Mouse (Mus musculus): ENCODE data around the gene Tmod3. TPM values are rescaled to one million over a fixed set of nuclear protein-coding genes. Genes with fewer than 3 reads are reported as not detected.

Gene Tmod3
- polyA plus RNA-seq (2014; fragmentation: Nextera tagmentation; extraction: Ambion mirVana) = 124 and 125 TPM in 2 replicates

DNA sequence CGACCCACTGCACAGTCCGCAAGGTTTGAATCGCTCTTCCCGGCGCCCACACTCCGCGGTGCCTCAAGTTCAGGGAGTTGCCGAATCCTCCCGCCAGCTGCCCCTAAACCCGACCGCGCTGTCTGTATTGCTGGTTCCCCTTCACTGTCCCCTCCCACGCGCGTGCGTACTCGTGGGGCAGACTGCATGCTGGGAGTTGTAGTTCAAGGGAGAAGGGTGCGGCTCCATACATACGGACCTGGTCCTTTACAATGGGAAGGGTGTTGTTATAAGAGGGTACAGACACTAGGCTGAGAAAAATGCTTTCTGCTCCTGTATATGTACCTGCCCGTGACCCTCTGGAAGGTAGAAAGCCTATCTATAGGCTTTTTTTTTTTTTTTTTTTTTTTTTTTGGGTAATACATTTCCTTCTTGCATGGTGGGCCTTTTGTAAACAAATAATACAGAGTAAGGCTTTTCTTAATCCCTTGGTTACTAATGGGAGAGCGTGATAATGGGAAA, at the start of gene Tmod3:
Tmod3 (minus strand) TSS at position 146 of the 501 bp plus-strand sequence.
- Histone ChIP-seq H3K4me2 (ENCODE audit: low read depth, low read length) (peak within 1 kb of the TSS; percentile 79), H3K27me3 (replicated peaks; ENCODE audit: control insufficient read depth, insufficient read depth, low read length) (no peaks in the 10 kb centered on the region), H3K36me3 (ENCODE audit: control insufficient read depth, insufficient read depth, low read length) (no peaks in the 10 kb centered on the region), H3K4me3 (ENCODE audit: low read depth, low read length) (peak within 1 kb of the TSS; percentile 77), H3K4me1 (ENCODE audit: control insufficient read depth, insufficient read depth, low read length) (peaks cover 10% of the 10 kb centered on the region), H3K9me3 (ENCODE audit: control insufficient read depth, low read length) (no peaks in the 10 kb centered on the region), H3K27ac (replicated peaks; ENCODE audit: low read depth, low read length) (peak within 1 kb of the TSS; percentile 90), H3K9ac (ENCODE audit: low read depth, low read length) (peak within 1 kb of the TSS; percentile 82)
- WGBS = 3% methylated on average over 20 of the region's 21 CpGs
- ATAC-seq (ENCODE audit: low read depth) (peak; percentile 99), DNase-seq (ENCODE audit: low spot score) (peak; percentile 96)

DNA sequence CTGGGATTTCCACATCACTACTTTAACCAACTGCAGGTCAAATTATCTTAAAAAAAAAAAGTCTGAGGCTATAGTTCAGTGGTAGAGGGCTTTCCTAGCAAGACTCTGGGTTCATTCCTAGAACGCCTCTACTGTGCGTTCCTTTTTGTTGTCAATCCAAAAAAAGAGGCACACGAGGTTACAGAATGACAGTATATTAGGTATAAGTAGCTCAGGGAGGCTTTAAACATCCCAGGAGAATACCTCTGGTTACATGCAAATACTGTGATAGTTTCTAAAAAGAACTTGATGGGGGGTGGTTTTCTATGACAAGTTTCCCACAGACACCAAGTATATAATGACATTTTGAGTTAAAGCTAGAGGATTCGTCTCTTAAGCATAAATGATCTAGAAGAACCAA, 48.0 kb upstream of the Tmod3 start:
- ATAC-seq (ENCODE audit: low read depth) (no peak), DNase-seq (ENCODE audit: low spot score) (no peak)
- 90% methylated on average over 4 of the region's 4 CpGs for WGBS
- no peak overlapping the region for H3K9ac ChIP-seq (ENCODE audit: low read depth, low read length)
- no peak overlapping the region for H3K4me3 ChIP-seq (ENCODE audit: low read depth, low read length)
- H3K27me3 ChIP-seq (replicated peaks; ENCODE audit: control insufficient read depth, insufficient read depth, low read length) = no peaks in the 10 kb centered on the region
- no peaks in the 10 kb centered on the region for H3K9me3 ChIP-seq (ENCODE audit: control insufficient read depth, low read length)
- H3K27ac ChIP-seq (replicated peaks; ENCODE audit: low read depth, low read length) = no peak overlapping the region
- H3K4me2 ChIP-seq (ENCODE audit: low read depth, low read length) = no peak overlapping the region
- no peaks in the 10 kb centered on the region for H3K4me1 ChIP-seq (ENCODE audit: control insufficient read depth, insufficient read depth, low read length)
- no peaks in the 10 kb centered on the region for H3K36me3 ChIP-seq (ENCODE audit: control insufficient read depth, insufficient read depth, low read length)

DNA sequence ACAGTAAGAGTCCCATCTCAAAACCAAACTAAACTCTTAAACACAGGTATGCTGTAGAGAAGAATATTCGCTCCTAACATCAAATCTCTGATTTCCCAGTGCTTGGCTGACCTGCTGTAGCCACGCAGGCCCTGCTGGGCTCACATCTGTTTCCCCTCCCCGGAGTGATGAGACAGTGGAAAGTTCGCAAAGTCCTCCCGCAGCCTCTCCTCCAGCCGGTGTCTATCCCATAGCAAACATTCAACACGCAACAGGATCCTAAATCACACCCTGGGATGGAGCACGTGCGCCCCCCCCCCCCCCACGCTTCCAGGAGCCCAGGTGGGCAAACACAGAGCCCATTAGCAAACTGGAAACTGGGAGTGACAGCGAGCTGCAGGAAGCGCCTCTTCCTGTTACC, 42.1 kb upstream of the Tmod3 start:
- ATAC-seq (ENCODE audit: low read depth) (0 out of 2 replicates have a peak, but pooled peaks have one; percentile 31), DNase-seq (ENCODE audit: low spot score) (peak; percentile 47)
- no peaks in the 10 kb centered on the region for H3K27me3 ChIP-seq (replicated peaks; ENCODE audit: control insufficient read depth, insufficient read depth, low read length)
- 0 out of 2 replicates have a peak overlapping the region, but pooled peaks have one; percentile 31 for H3K27ac ChIP-seq (replicated peaks; ENCODE audit: low read depth, low read length)
- H3K4me2 ChIP-seq (ENCODE audit: low read depth, low read length) = peak overlapping the region; percentile 37; the same call in 1 of the 2 replicates
- no peak overlapping the region for H3K4me3 ChIP-seq (ENCODE audit: low read depth, low read length)
- H3K9me3 ChIP-seq (ENCODE audit: control insufficient read depth, low read length) = no peaks in the 10 kb centered on the region
- H3K36me3 ChIP-seq (ENCODE audit: control insufficient read depth, insufficient read depth, low read length) = no peaks in the 10 kb centered on the region
- 33% methylated on average over 12 of the region's 12 CpGs for WGBS
- H3K9ac ChIP-seq (ENCODE audit: low read depth, low read length) = peak overlapping the region; percentile 17; the same call in 1 of the 2 replicates
- H3K4me1 ChIP-seq (ENCODE audit: control insufficient read depth, insufficient read depth, low read length) = peaks cover 12% of the 10 kb centered on the region

DNA sequence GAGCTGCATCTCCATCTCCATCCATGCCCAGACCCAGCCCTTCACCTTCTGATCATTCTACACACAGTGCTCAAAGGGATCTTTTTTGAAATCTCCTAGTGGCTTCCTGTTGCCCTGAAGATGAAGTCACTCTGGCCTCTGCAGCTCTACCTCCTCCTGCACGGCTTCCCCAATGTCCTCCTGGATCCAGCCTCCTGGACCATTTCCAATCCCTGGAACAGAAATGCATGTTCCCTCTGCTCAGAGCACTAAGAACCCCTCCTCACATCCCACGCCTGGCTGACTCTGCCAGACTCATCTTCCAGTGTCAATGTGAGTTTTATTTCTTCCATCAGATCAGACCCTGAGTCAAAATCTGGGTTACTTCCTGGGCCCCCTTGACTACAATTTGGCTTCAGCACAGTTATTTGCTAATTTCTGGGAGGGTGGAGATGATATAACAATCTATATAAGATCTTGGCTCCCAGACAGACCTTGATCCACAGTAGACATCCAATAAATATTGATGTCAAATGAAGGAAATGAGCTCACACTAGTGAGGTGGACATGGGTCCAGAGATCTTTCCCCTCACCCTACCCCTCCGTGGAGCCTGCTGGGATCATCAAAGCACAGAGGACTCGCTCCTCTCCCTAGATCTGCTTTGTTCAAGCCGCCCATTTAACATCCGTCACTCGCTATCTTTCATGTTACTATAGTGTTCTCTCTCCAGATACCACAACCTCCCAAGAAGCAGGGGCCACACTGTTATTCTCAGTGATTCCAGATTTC, 40.9 kb upstream of the Tmod3 start:
- ATAC-seq (ENCODE audit: low read depth) = no peak
- Histone ChIP-seq H3K4me3 (ENCODE audit: low read depth, low read length) (no peak overlapping the region), H3K9me3 (ENCODE audit: control insufficient read depth, low read length) (no peaks in the 10 kb centered on the region), H3K4me2 (ENCODE audit: low read depth, low read length) (no peak overlapping the region), H3K9ac (ENCODE audit: low read depth, low read length) (no peak overlapping the region), H3K27ac (replicated peaks; ENCODE audit: low read depth, low read length) (no peak overlapping the region; the same call in 1 of the 2 replicates), H3K36me3 (ENCODE audit: control insufficient read depth, insufficient read depth, low read length) (no peaks in the 10 kb centered on the region), H3K4me1 (ENCODE audit: control insufficient read depth, insufficient read depth, low read length) (peaks cover 12% of the 10 kb centered on the region), H3K27me3 (replicated peaks; ENCODE audit: control insufficient read depth, insufficient read depth, low read length) (no peaks in the 10 kb centered on the region)
- DNase-seq (ENCODE audit: low spot score) = peak; percentile 63
- 55% methylated on average over 7 of the region's 7 CpGs for WGBS

DNA sequence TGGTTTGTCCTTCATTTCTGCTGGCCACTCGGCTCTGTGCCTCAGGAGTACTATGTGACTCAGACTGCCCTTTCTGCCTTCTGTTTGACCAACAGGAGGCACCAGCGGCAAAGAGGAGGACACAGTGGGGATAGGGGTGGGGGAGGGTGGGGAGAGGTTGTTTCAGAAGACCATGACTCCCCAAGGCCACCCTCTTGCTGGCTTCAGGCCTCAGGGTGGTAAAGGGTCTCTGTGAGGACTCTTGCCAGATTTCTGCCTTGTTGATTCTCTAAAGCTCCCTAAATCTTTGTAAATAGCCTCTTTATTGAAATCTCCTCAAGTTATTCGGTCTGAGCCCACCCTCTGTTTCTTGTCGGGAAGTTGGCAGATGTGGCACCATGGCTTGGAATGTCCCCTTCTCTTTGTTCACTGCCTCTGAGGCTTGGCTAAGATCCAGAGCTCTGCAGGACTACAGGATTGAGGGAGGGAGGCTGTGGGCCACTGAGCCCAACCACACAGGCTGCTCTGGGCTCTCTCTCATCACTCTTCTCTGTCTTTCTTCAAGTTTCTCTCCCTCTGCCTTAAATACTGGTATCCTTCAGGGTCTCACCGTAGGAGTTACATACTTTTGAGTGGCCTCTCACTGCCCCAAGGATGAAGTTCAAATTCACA, 39.9 kb upstream of the Tmod3 start:
- WGBS = 39% methylated on average over 5 of the region's 5 CpGs
- no peak overlapping the region for H3K4me3 ChIP-seq (ENCODE audit: low read depth, low read length)

DNA sequence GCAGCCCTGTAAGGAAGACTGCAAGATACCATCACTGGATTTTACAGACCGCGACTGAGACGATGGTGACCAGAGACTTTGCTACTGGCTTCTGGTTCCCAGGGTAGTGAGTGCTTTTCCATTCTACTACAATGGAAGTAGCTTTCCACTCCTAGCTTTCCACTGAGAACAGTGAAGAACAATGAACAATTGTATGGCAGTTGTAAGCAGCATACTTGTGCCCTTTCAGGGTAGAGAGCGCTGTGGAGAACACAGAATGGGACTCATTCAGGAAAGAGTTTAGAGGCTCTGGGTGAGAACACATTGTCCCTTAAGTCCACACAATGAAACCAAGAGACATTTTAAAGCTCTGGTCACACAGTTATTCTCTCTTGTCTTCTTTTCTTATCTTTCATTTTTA, 38.1 kb upstream of the Tmod3 start:
- H3K4me3 ChIP-seq (ENCODE audit: low read depth, low read length) = no peak overlapping the region
- H3K9me3 ChIP-seq (ENCODE audit: control insufficient read depth, low read length) = no peaks in the 10 kb centered on the region
- H3K4me1 ChIP-seq (ENCODE audit: control insufficient read depth, insufficient read depth, low read length) = peaks cover 12% of the 10 kb centered on the region
- WGBS = 73% methylated on average over 4 of the region's 4 CpGs
- no peak overlapping the region for H3K4me2 ChIP-seq (ENCODE audit: low read depth, low read length)
- no peak for ATAC-seq (ENCODE audit: low read depth)
- H3K27ac ChIP-seq (replicated peaks; ENCODE audit: low read depth, low read length) = no peak overlapping the region
- peaks cover 5% of the 10 kb centered on the region; the same call in 1 of the 2 replicates for H3K36me3 ChIP-seq (ENCODE audit: control insufficient read depth, insufficient read depth, low read length)
- H3K27me3 ChIP-seq (replicated peaks; ENCODE audit: control insufficient read depth, insufficient read depth, low read length) = no peaks in the 10 kb centered on the region
- no peak overlapping the region for H3K9ac ChIP-seq (ENCODE audit: low read depth, low read length)
- no peak for DNase-seq (ENCODE audit: low spot score)

More for the DNA sequence above, 39.9 kb upstream of the Tmod3 start:
- peak; percentile 87 for DNase-seq (ENCODE audit: low spot score)
- H3K4me1 ChIP-seq (ENCODE audit: control insufficient read depth, insufficient read depth, low read length) = peaks cover 12% of the 10 kb centered on the region
- H3K36me3 ChIP-seq (ENCODE audit: control insufficient read depth, insufficient read depth, low read length) = peaks cover 5% of the 10 kb centered on the region; the same call in 1 of the 2 replicates
- no peak overlapping the region for H3K4me2 ChIP-seq (ENCODE audit: low read depth, low read length)
- no peaks in the 10 kb centered on the region for H3K27me3 ChIP-seq (replicated peaks; ENCODE audit: control insufficient read depth, insufficient read depth, low read length)
- H3K9ac ChIP-seq (ENCODE audit: low read depth, low read length) = no peak overlapping the region
- ATAC-seq (ENCODE audit: low read depth) = peak; percentile 87
- H3K9me3 ChIP-seq (ENCODE audit: control insufficient read depth, low read length) = no peaks in the 10 kb centered on the region
- H3K27ac ChIP-seq (replicated peaks; ENCODE audit: low read depth, low read length) = no peak overlapping the region; the same call in 1 of the 2 replicates

DNA sequence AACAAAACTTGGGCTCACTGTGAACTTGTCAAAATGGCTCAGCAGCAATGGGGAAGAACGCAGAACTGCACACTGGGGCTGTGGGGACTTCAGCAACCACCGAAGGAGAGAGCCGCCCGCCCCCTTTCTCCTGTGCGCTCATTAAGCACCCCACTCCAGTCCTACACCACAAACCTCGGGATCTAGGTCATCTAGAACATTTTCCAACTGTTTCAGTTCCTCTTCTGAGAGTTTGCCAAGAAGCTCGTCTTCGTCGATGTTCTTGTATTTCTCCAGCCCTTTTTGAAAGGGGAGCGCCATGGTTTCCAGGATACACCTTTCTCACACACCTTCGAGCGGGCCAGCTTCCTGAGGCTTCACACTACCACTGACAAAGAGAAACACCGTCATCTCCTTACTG, 37.6 kb upstream of the Tmod3 start:
- WGBS = 87% methylated on average over 13 of the region's 13 CpGs
- no peak overlapping the region for H3K4me2 ChIP-seq (ENCODE audit: low read depth, low read length)
- DNase-seq (ENCODE audit: low spot score) = no peak
- no peak for ATAC-seq (ENCODE audit: low read depth)
- no peaks in the 10 kb centered on the region for H3K9me3 ChIP-seq (ENCODE audit: control insufficient read depth, low read length)
- H3K9ac ChIP-seq (ENCODE audit: low read depth, low read length) = no peak overlapping the region
- H3K27ac ChIP-seq (replicated peaks; ENCODE audit: low read depth, low read length) = no peak overlapping the region
- peaks cover 12% of the 10 kb centered on the region for H3K4me1 ChIP-seq (ENCODE audit: control insufficient read depth, insufficient read depth, low read length)
- H3K4me3 ChIP-seq (ENCODE audit: low read depth, low read length) = no peak overlapping the region
- no peaks in the 10 kb centered on the region for H3K27me3 ChIP-seq (replicated peaks; ENCODE audit: control insufficient read depth, insufficient read depth, low read length)
- peaks cover 9% of the 10 kb centered on the region; the same call in 1 of the 2 replicates for H3K36me3 ChIP-seq (ENCODE audit: control insufficient read depth, insufficient read depth, low read length)

DNA sequence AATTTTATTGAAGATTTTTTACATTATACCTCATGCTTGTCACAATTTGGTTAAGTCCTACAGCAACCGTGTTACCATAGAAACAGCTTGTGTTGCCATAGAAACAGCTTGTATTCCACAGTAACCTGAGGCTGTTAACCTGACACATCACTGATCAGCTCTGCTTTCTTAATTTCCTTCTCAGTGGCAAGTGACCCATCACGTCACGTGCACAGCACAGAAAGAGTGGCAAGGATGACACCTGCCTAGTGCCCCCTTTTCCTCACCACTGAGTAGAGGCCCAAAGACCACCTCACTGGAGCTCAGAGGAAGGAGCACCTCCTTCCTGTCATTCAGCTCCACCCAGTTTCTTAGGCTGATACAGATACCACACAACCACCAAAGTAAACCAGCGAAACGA, 34.0 kb upstream of the Tmod3 start:
- 79% methylated on average over 5 of the region's 5 CpGs for WGBS
- no peak overlapping the region for H3K4me2 ChIP-seq (ENCODE audit: low read depth, low read length)
- H3K27ac ChIP-seq (replicated peaks; ENCODE audit: low read depth, low read length) = no peak overlapping the region
- peaks cover 18% of the 10 kb centered on the region; the same call in 1 of the 2 replicates for H3K36me3 ChIP-seq (ENCODE audit: control insufficient read depth, insufficient read depth, low read length)
- DNase-seq (ENCODE audit: low spot score) (no peak), ATAC-seq (ENCODE audit: low read depth) (no peak)
- no peaks in the 10 kb centered on the region for H3K4me1 ChIP-seq (ENCODE audit: control insufficient read depth, insufficient read depth, low read length)
- H3K27me3 ChIP-seq (replicated peaks; ENCODE audit: control insufficient read depth, insufficient read depth, low read length) = no peaks in the 10 kb centered on the region
- no peak overlapping the region for H3K9ac ChIP-seq (ENCODE audit: low read depth, low read length)
- H3K9me3 ChIP-seq (ENCODE audit: control insufficient read depth, low read length) = no peaks in the 10 kb centered on the region
- H3K4me3 ChIP-seq (ENCODE audit: low read depth, low read length) = no peak overlapping the region
